Mouse (Mus musculus) left cerebral cortex, adult 2 months (tissue): Measurements from ENCODE around the gene Gm7247. TPM values are rescaled to one million over a fixed set of nuclear protein-coding genes. Genes with fewer than 3 reads are reported as not detected.
"Not testable (repeated sequence)": the region's sequence is repeated elsewhere in the genome, so short reads cannot be mapped to it uniquely, and the experiment has no call there.

Experiments used
- DNase-seq, 2 experiments: peaks; one replicate each; pipeline ENCODE4 v3.0.0; 2021 to 2022; ENCODE audit warnings: low spot score in 2 of 2, mixed read lengths in 1 of 2; ENCODE audit errors: extremely low spot score in 1 of 2
- H3K27ac ChIP-seq: fragments of 200-600 bp; 2 replicates; pipeline ENCODE4 v1.8.1; 2022
- H3K4me3 ChIP-seq: fragments of 200-600 bp; 2 replicates; pipeline ENCODE4 v1.8.1; 2022
- CTCF ChIP-seq: fragments of 200-600 bp; IDR thresholded peaks from 2 replicates; pipeline ENCODE4 v1.8.1; 2022; ENCODE audit warnings: antibody characterized with exemption, mild to moderate bottlenecking, moderate library complexity
- intact Hi-C: fragments of 180-260 bp; cut with DNase I; formaldehyde crosslinking; loops from one replicate; pipeline ENCODE4 v1.15.1; 2025
- total RNA-seq, 2 experiments: library from RNA; stranded (reverse); gene quantifications; 2 replicates each; pipeline ENCODE4 v1.2.3; 2021

Gm7247 gene
- total RNA-seq, 2 experiments from 2014 or later = not detected

DNA sequence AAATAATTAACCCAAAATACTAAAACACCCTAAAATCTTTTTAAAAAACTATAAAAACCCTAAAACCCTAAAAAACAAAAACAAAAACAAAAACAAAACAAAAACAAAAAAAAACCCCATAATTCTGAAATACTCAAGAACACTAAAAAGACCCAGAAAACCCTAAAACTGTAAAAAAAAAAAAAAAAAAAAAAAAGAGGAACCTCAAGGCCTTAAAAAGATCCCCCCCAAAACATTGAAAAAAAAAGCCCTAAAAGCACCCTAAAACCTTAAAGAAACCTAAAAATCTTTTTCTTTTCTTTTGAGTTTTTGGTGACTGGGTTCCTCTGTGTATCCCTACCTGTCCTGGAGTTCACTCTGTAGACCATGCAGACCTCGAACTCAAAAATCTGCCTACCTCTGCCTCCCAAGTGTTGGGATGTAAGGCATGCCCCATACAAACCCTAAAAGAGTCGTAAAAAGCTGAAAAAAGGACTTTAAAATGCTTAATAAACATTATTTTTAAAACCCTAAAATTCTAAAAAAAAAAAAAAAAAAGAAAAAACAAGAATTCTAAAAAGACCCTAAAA, 138.2 kb downstream of the Gm7247 start:
- intact Hi-C loops = no loop called here
- TF ChIP-seq CTCF = no peak
- DNase-seq = no peak
- H3K4me3 ChIP-seq = no peak overlapping the region
- H3K27ac ChIP-seq = no peak overlapping the region

DNA sequence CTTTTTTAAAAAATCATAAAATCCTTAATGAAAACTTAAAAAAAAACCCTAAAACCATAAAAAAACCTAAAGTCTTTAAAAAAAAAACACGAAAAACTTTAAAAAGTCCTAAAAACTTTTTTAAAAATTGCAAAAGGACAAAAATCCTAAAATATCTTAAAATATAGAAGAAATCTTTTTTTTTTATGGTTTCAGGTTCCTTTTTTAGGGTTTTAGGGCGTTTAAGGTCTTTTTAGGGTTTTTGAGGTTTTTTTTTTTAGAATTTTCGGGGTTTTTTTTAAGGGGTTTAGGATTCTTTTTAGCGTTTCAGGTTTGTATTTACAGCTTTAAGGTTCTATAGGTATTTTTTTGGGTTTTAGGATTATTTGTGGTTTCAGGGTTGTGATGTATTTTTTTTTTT, 138.9 kb downstream of the Gm7247 start:
- DNase-seq = no peak
- Histone ChIP-seq H3K27ac (no peak overlapping the region), H3K4me3 (no peak overlapping the region)
- intact Hi-C loops = no loop called here
- TF ChIP-seq CTCF = no peak

DNA sequence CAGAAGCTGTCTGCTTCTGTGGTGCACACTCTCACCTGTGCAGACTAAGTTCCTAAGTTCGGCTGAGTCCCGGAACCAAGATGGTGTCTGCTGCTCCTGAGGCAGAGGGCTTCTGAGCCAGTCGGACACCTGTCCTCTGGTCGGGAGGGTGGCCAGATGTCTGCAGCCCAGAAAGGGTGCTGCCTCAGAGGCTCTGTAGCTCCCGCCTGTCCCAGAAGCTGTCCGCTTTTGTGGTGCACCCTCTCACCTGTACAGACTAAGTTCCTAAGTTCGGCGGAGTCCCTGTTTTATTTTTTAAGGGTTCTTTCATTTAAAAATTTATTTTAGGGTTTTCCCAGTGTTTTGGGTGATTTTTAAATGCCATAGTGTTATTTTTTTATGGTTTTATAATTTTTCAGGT, 145.9 kb downstream of the Gm7247 start:
- no peak for DNase-seq

DNA sequence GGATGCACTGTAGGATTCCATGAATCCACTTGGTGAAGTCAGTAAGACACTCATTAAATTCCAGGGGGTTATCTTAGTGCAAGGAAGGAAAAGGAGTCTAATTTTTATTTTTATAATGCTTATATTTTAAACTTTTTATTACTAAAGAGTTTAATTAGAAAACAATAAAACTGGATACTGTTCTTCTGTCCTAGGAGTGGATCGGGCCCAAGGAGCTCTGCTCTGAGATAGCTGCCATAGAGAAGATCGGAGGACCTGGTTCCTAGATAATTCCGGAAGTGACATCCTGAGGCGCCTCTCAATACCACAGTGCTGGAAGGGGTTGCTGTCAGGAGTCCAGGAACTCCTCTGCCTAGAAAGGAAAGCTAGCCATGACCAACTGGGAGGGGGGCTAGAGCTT, 190.9 kb downstream of the Gm7247 start, which contains the start of gene Gm5622:
Gene Gm5622 (plus strand): TSS at position 301 of the 400 bp plus-strand sequence.
- no peak within 1 kb of the TSS for H3K27ac ChIP-seq
- H3K4me3 ChIP-seq = no peak within 1 kb of the TSS
- intact Hi-C loops = no loop called here
- no peak for TF ChIP-seq CTCF
- DNase-seq = no peak

More for the DNA sequence above, 145.9 kb downstream of the Gm7247 start:
- no peak overlapping the region for H3K4me3 ChIP-seq
- no peak overlapping the region for H3K27ac ChIP-seq
- intact Hi-C loops = no loop called here
- TF ChIP-seq CTCF = no peak

DNA sequence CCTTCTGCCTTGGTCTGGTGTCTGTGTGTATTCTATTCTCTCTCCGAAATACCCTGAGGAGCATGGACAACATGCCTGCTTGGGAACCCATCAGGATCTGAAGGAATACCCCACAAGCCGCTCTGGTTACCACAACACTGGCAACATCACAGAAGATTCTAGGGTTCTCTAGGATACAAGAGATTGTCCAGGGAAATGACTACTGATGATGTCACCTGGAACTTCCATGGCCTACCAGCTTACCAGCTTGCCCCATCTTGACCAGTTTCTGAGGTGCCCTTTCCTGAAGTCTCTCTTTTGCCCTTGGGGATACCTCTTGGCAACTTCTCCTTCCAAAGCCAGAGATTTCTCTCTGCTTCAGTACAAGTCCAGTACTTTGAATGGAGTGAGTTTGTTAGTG, 212.4 kb downstream of the Gm7247 start, which contains the start of gene Gm17175:
Gene Gm17175 (minus strand): TSS at position 101 of the 400 bp plus-strand sequence.
- intact Hi-C loops, H3K4me3 ChIP-seq, DNase-seq, H3K27ac ChIP-seq: not testable (repeated sequence)

DNA sequence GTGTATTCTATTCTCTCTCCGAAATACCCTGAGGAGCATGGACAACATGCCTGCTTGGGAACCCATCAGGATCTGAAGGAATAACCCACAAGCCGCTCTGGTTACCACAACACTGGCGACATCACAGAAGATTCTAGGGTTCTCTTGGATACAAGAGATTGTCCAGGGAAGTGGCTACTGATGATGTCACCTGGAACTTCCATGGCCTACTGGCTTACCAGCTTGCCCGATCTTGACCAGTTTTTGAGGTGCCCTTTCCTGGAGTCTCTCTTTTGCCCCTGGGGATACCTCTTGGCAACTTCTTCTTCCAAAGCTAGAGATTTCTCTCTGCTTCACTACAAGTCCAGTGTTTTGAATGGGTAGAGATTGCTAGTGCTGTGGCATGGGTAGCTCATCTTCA, 230.5 kb downstream of the Gm7247 start, which contains the start of gene Gm17174:
Gene Gm17174 (minus strand): TSS at position 101 of the 400 bp plus-strand sequence.
- H3K4me3 ChIP-seq, intact Hi-C loops, DNase-seq, H3K27ac ChIP-seq: not testable (repeated sequence)

DNA sequence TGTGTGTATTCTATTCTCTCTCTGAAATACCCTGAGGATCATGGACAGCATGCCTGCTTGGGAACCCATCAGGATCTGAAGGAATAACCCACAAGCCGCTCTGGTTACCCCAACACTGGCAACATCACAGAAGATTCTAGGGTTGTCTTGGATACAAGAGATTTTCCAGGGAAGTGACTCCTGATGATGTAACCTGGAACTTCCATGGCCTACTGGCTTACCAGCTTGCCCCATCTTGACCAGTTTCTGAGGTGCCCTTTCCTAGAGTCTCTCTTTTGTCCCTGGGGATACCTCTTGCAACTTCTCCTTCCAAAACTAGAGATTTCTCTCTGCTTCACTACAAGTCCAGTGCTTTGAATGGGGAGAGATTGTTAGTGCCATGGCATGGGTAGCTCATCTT, 249.7 kb downstream of the Gm7247 start, which contains the start of gene Gm17078:
Gene Gm17078 (minus strand): TSS at position 101 of the 400 bp plus-strand sequence.
- no peak for DNase-seq
- H3K27ac ChIP-seq = no peak within 1 kb of the TSS
- intact Hi-C loops = no loop called here
- no peak within 1 kb of the TSS for H3K4me3 ChIP-seq
- TF ChIP-seq CTCF = no peak

Other genes with a start within 250 kb of the Gm7247 start
- gene Eddm3b, start 247.3 kb upstream of the Gm7247 start, total RNA-seq = not detected
- gene Rnase6, start 237.8 kb upstream of the Gm7247 start, total RNA-seq = under 1 TPM in 1 of 2 experiments, not detected in 1; 0.35 TPM
- gene Rnase1, start 215.0 kb upstream of the Gm7247 start, total RNA-seq = under 1 TPM; 0.70 to 0.96 TPM
- gene Rnase2b, start 199.5 kb upstream of the Gm7247 start, total RNA-seq = not detected
- gene Ang2, start 162.6 kb upstream of the Gm7247 start, total RNA-seq = not detected
- gene Ear14, start 158.4 kb upstream of the Gm7247 start, total RNA-seq = not detected
- not detected for gene Rnase2a, start 105.6 kb upstream of the Gm7247 start, total RNA-seq
- not detected for gene Vmn2r88, start 49.1 kb downstream of the Gm7247 start, total RNA-seq
- not detected for gene Vmn2r89, start 90.1 kb downstream of the Gm7247 start, total RNA-seq
- gene Gm5622, start 191.0 kb downstream of the Gm7247 start, total RNA-seq = not detected
- gene Gm17175, start 212.3 kb downstream of the Gm7247 start, total RNA-seq = not detected
- not detected for gene Gm17174, start 230.4 kb downstream of the Gm7247 start, total RNA-seq
- not detected for gene Gm17078, start 249.6 kb downstream of the Gm7247 start, total RNA-seq